Mouse (Mus musculus) left cerebral cortex, postnatal 14 days (tissue): ENCODE results near the gene Rpp30. TPM values are rescaled to one million over a fixed set of nuclear protein-coding genes. Genes with fewer than 3 reads are reported as not detected.

Experiments
- DNase-seq, 2 experiments: peaks; one replicate each; pipeline ENCODE4 v3.0.0; 2021 to 2022; ENCODE audit warnings: low spot score in 2 of 2, mixed read lengths in 1 of 2
- intact Hi-C: fragments of 180-260 bp; cut with DNase I; formaldehyde crosslinking; loops from one replicate; pipeline ENCODE4 v1.15.1; 2025
- total RNA-seq, 2 experiments: library from RNA; stranded (reverse); gene quantifications; 2 replicates each; pipeline ENCODE4 v1.2.3; 2021

The Rpp30 gene
- total RNA-seq, 2 experiments from 2014 or later: 15.6 to 15.7 TPM

GRCm38 (mm10) chr19:36119219-36119618 is 35.7 kb downstream of the Rpp30 start:
- no peak for DNase-seq
- intact Hi-C loops: loop anchor here (10.0 kb wide), 1 partner anchor 226 kb away; the partner anchor contains the start of gene Pcgf5

DNA sequence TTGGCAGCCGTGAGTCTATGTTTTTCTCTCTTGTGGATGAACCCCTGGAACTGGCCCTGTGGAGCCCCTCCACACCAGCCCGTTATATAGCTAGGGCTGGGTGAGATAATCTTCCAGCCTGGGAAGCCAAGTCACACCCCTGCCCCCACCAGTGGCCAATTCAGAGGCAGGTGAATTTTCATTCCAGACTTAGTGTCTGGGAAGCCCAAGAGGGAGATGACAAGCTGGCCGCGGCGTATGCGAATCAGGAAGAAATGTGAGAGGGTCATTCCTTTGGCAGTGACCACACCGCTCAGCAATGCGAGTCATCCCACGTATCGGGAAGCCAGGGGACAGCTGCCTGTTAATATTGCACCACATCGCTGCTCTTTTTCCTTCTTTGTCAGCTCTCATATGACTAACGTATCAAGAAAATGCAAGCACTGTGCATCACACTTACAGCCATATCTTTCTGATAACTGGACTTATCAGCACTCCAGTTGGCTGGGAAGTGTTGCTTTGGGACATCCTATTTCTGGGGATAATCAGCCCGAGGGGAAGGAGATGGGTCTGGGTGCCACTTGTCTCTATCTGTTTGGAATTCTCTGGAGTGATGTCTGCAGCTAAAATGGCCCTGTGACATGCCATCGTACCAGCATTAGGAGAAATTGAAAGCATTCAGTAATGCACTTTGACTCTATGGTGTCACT is 36.4 kb downstream of the Rpp30 start, which contains the start of gene Ankrd1:
TSS of gene Ankrd1 (minus strand) at position 317 of the 689 bp plus-strand sequence.
- no peak for DNase-seq
- intact Hi-C loops: loop anchor here (10.0 kb wide), 1 partner anchor 225 kb away; the partner anchor contains the start of gene Pcgf5

DNA sequence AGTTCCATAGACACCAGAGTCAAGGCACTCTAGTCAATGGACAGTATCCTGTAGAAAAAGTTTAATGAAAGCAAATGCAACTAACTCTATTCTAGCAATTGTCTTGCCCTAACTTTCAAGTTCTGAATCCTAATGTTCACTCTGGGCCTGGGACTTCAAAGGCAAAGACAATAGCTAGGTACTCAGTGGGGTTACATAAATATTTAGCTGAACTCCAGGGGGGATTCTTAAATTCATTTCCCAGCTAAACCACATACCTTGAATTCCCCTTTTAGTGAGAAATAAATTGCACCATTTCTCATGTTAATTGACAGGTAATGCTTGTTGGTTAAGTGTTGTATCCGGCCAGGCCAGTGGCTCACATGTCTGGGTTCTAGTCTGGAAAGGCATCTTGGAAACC is 40.7 kb downstream of the Rpp30 start:
- intact Hi-C loops: no loop called here

GRCm38 (mm10) chr19:36128440-36128839 is 44.9 kb downstream of the Rpp30 start:
- intact Hi-C loops: no loop called here
- DNase-seq: no peak

More for the DNA sequence above, 40.7 kb downstream of the Rpp30 start:
- DNase-seq: no peak

GRCm38 (mm10) chr19:36129213-36129612 is 45.7 kb downstream of the Rpp30 start:
- no peak for DNase-seq
- intact Hi-C loops: no loop called here

DNA sequence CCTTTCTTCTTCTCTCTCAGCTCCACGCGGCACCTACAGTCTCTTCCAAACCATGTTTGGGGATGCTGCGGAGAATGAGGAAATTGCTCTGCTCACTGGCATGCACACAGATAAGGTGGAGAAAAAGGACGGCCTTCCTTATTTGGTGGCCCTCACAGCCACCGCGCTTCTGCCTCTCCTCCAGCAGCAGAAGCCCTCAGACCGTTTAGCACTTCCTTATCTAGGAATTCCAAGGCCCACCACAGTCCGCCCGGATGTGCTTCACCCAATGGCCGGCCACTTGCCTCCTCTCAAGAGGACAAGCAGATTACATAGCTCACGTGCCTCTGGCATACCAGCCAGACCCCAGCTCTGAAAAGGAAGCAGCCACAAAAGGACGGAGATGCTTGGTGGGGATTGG is 46.1 kb downstream of the Rpp30 start:
- intact Hi-C loops: no loop called here
- no peak for DNase-seq

- no peak for DNase-seq
- intact Hi-C loops: no loop called here
Observed at GRCm38 (mm10) chr19:36130181-36130580, 46.7 kb downstream of the Rpp30 start.

DNA sequence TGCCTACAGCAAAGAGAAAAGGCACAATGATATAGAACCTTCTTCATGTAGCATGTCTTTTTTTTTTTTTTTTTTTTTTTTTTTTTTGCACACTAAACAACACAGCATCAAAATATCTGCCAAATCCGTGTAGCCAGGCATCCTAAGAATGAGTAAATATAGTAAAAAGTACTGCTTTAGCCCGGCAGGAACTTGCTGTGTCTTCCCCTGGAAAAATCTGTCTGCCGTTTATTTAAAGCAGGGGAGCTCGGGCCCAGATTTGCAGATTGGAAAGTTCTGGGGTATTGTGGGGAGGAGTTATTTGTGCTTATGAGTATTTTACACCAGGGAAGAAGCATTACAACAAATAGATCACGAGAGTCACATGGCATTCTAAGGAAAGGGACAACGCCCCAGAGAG is 48.5 kb downstream of the Rpp30 start:
- intact Hi-C loops: no loop called here
- peak in 1 of 2 experiments; percentile 29 for DNase-seq

- intact Hi-C loops: no loop called here
- no peak for DNase-seq
Observed at GRCm38 (mm10) chr19:36133064-36133463, 49.5 kb downstream of the Rpp30 start.

- intact Hi-C loops: no loop called here
- no peak for DNase-seq
Observed at GRCm38 (mm10) chr19:36133731-36134130, 50.2 kb downstream of the Rpp30 start.

DNA sequence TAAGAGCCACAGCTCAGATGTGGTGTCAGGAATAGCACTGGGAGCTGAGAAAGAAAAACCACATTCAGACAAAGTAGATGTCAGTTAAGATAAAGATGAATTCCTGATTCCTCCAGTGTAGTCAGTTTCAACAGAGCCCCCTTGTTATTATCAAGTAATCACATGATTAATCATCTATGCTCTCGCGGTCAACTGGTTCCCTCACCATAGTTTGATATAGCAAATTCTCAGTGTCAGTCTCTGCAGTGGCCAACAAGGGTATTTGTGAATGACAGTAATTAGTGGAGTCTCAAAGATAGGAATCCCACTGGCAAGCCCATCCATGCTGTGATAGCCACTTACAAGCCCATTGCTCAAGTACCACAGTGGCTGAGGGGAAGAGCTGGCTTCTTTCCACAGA is 60.1 kb downstream of the Rpp30 start:
- intact Hi-C loops: no loop called here
- DNase-seq: no peak

GRCm38 (mm10) chr19:36148578-36148977 is 65.1 kb downstream of the Rpp30 start:
- DNase-seq: no peak
- intact Hi-C loops: no loop called here

DNA sequence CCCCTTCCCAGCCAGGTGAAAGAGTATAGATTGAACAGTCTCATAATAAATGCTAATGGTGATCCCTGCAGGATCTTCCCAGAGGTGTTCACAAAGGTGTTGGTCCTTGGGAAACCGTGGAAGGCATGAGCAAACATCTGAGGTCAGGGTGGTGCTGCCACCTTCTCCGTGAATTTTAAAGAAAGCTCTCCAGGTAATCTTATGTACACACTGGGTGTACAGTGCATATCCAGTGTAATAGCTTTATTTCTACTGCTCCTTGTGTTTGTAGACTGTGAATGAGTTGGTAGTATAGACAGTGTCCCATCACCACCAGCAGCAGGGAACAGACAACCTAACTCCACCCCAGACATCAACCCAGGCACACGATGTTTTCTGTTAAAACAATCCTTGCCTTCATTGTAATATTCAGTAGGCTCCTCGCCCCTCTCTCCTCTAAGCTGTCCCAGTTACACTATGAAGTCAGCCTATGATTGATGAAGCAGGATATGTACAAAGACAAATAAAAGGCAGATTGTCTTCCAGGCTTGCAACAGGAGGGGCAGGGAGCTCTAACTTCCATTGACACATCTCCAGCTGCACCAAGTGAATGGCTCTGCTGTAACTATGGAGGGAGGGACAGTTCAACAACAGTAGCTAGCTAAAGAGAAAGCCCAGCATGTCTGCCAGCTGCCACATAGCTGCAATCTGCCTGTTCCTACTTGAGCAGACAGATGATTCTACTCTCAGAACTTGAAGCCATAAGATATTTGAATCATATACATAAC is 66.9 kb downstream of the Rpp30 start:
- peak; percentile 11 to 57 for DNase-seq
- intact Hi-C loops: no loop called here

Other genes starting within 250 kb of the Rpp30 start
- gene Htr7, start 26.2 kb upstream of the Rpp30 start, total RNA-seq: 10 to 100 TPM; 10.5 to 11.7 TPM
- not detected for gene Ankrd1, start 36.4 kb downstream of the Rpp30 start, total RNA-seq